Comparison of ENCODE assay signal across 20 mouse cellular contexts in the genomic region with DNA sequence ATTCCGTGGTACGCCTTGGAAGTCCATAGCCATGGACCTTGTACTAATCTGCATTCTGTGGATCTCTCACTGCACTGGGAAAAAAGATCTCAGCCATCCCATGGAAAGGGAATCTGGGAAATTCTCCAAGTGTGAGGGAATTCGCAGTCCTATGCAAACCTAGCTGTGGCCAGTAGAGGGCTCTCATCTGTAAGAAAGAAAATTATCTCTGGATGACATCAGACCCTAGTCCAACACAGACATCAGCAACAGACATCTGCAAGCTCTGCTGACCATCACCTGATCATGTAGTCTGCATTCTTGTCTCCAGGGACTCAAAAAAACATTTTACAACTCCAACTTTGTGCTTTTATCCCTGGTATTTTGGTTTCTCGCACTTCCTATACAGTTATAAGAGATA. TPM values are rescaled to one million over a fixed set of nuclear protein-coding genes. Genes with fewer than 3 reads are reported as not detected.
"Had no signal": no experiment of that assay in that cellular context is flagged by ENCODE, and none has a peak within 500 bp of the region (broad histone marks: within the 10 kb centered on the region; RNA-seq: fewer than 3 reads in every experiment).

No protein-coding gene starts in this region.

RNA-seq across cellular contexts. Expression of a gene that starts 30.5 kb away (rescaled TPM):
- total RNA-seq: layer of hippocampus, adult 8-10 months; layer of hippocampus, postnatal 10 days; layer of hippocampus, postnatal 36 days; left cerebral cortex, adult 2 months; left cerebral cortex, postnatal 10 days; left cerebral cortex, postnatal 36 days; megakaryocyte, adult 5-6 weeks had no signal
- polyA plus RNA-seq: kidney, embryonic 14.5 days; limb, embryonic 11.5 days; liver, embryonic 11.5 days; lung, embryonic 15.5 days; midbrain, embryonic 12.5 days; midbrain, embryonic 15.5 days; stomach, embryonic 15.5 days; testis, adult 2 months had no signal

RNA-seq across cellular contexts. Expression of a gene that starts 33.4 kb away (rescaled TPM):
- total RNA-seq: layer of hippocampus, adult 8-10 months; layer of hippocampus, postnatal 10 days; layer of hippocampus, postnatal 36 days; left cerebral cortex, adult 2 months; left cerebral cortex, postnatal 10 days; left cerebral cortex, postnatal 36 days; megakaryocyte, adult 5-6 weeks; neutrophil, adult 5-6 weeks had no signal
- polyA plus RNA-seq: kidney, embryonic 14.5 days; limb, embryonic 11.5 days; liver, embryonic 11.5 days; lung, embryonic 15.5 days; midbrain, embryonic 12.5 days; midbrain, embryonic 15.5 days; neural tube, embryonic 13.5 days; stomach, embryonic 15.5 days; testis, adult 2 months; urinary bladder, adult 2 months had no signal

RNA-seq across cellular contexts. Expression of a gene that starts 35.9 kb away (rescaled TPM):
- total RNA-seq: layer of hippocampus, postnatal 36 days; megakaryocyte, adult 5-6 weeks had no signal

RNA-seq across cellular contexts. Expression of a gene that starts 36.9 kb away (rescaled TPM):
- total RNA-seq: layer of hippocampus, adult 8-10 months; layer of hippocampus, postnatal 10 days; layer of hippocampus, postnatal 36 days; left cerebral cortex, adult 2 months; left cerebral cortex, postnatal 10 days; left cerebral cortex, postnatal 36 days; megakaryocyte, adult 5-6 weeks; neutrophil, adult 5-6 weeks had no signal
- polyA plus RNA-seq: kidney, embryonic 14.5 days; limb, embryonic 11.5 days; limb, embryonic 14.5 days; liver, embryonic 11.5 days; liver, embryonic 14.5 days; lung, embryonic 15.5 days; midbrain, embryonic 12.5 days; midbrain, embryonic 15.5 days; neural tube, embryonic 13.5 days; stomach, embryonic 15.5 days; testis, adult 2 months; urinary bladder, adult 2 months had no signal
